Mouse (Mus musculus) regulatory T cell (primary cell): Measurements from ENCODE around the gene Setd7.

ENCODE experiments used
- in situ Hi-C: fragments of 300-600 bp; cut with MboI, MseI; formaldehyde crosslinking; loops from one replicate; pipeline ENCODE4 v1.15.1; 2025; ENCODE audit warnings: high pct_unique_total_duplicates

Gene Setd7

GRCm38 (mm10) chr3:51475706-51476105 is 85.0 kb downstream of the Setd7 start:
- in situ Hi-C loops, result no loop called here

GRCm38 (mm10) chr3:51468530-51468929 is 92.1 kb downstream of the Setd7 start:
- in situ Hi-C loops, result no loop called here
